Mouse (Mus musculus) adrenal gland, adult 2 months (tissue): ENCODE measurements around the gene Tex12. TPM values are rescaled to one million over a fixed set of nuclear protein-coding genes. Genes with fewer than 3 reads are reported as not detected.
A peak's percentile ranks its signal among the peaks of the same experiment; 100 is the strongest.

ENCODE experiments used
- DNase-seq: peaks from one replicate; pipeline ENCODE4 v3.0.0; 2021
- polyA plus RNA-seq: library from polyadenylated mRNA; depleted of rRNA; stranded (reverse); fragments of >200 nt; gene quantifications from 2 replicates; pipeline ENCODE4 v1.2.3, GENCODE M21; 2012
- total RNA-seq, 2 experiments: library from RNA; stranded (reverse); gene quantifications; 2 replicates each; pipeline ENCODE4 v1.2.3; 2021

Gene Tex12
- total and polyA plus RNA-seq, 3 experiments = not detected

DNA sequence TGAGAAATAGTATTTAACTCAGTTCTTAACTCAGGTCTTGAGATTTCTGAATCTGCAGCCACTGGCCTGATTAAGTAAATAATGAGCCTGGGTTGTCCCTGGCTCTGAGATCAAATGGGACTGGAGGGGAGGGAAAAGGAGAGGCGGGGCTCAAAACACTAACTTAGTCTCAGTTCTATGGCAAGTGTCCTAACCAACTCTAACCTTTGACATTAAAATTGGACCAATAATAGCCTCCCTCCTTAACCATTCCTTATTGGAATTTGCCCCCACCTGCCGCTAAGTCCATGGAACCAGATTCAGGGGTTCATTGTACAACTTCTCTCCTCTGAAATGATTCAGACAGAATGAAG is 6.1 kb downstream of the Tex12 start, which contains the start of gene Bco2:
Gene Bco2, minus strand, starts transcription at position 88 of the 353 bp plus-strand sequence.
- peak; percentile 45 for DNase-seq

DNA sequence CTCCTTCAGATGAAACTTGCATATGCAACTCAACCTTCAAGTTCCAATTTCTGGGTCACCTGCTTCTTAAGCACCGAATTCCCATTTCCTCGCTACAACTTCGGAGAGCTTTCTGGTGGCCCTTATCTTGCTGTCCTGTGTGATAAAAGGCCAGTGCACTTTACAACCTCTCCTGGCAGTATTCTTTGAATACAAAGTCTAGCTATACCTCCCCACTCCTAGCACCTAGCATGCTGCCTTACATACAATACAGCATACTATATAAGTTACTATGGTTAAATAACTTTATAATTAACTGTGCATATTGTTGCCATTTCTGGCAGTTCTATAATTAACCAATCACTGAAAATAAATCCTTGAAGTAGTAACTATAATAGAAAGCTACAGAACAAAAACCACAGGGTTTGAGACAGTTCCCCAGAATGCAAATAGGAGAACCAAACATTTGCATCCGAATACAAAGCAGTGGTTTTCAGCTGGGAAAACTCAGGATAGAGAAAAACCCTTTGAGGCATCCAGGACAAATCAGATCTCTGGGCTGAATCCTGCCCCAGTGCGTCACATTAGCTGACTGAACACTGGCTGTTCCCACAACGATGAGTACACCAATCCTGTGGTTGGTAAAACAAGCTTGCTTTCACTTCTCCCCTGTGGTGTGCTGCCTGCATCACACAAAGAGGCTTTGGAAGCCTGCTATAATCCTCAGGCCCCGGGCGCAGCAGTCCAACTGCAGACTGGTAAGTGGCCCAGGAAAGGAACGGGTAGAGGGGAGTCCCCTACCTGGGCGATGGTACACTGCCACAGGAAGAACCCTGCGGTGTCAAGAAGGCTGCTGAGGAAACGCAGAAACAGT is 6.7 kb downstream of the Tex12 start, which contains the start of gene Il18:
Gene Il18, plus strand, starts transcription at position 587 of the 853 bp plus-strand sequence.
- DNase-seq = peak; percentile 51

DNA sequence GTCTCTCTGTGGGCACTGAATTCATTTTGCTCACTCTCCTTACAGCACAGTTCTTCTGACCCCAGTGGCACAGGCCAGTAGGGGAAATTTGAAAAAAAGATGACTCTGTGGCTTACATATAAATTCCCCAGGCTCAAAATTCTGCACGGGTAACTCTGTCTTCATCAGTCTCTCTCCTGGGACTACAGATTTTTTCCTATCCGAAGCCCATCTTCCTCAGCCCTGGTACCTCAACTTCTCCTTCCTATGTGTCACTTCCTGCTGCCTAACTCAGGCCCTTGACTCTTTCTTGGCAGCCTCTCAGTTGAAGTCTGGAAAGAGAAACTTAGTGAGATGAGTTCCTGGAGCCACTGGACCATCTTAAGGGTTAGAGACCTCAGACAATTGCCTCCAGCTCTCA is 7.6 kb downstream of the Tex12 start:
- DNase-seq = no peak

DNA sequence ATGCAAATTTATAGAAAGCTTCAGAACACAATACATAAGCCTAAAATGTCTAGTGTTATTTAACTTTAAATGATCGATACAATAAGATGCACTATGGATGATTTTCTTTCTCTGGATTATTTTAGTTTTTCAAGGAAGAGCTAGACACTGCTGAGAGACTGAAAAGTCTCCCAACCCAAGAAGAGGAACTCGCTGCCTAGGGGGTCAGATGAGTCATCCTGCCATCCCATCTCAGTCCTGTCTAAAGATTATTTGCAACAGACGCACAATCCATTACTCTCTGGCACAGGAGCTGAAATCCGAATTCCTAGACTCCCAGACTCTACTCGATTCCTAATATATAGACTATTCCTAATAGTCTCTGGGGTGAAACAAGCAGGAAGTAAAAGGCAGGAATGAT is 8.9 kb downstream of the Tex12 start:
- no peak for DNase-seq

DNA sequence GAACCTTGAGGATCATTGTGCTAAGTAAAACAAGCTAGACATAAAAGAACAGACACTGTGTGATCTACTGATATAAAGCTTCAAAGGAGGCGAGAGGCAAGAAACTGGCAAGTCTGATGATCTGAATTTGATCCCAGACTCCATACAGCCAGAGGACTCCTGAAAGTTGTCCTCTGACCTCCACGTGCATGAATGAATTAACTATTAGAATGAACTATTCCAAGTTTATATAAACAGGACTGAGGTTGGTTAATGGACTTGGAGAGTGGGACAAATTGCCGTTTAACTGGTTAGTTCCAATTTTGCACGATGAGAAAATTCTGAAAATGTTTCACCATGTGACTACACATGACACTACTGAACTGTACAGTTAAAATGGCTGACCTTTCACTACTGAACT is 12.2 kb downstream of the Tex12 start:
- no peak for DNase-seq

DNA sequence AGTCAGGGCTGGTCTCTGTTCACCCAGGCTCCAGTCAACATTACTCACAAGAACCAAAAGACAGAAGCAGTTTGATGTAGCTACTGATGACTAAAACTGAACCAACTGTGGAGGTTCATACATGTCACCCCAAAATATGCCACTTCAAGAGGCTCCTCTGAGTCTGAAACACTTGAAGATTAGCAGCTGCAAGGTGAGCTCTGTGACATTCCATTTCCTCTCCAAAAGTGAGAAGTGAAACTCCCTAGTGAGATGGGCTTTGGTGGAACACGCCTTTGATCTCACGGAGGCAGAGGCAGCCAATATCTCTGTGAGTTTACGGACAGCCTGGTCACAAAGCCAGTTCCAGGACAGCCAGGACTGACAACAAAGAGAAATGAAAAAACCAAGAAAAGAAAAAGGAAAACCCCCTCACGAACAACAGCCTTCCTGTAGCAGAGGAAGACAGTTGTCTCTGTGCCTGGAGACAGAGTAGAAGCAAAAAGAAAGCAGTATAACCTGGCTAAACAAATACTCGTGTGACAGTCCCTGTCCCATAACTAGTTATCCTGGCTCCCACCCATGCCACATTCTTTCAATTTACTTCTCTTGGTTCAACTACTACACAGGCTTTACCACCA is 13.2 kb downstream of the Tex12 start:
- no peak for DNase-seq

DNA sequence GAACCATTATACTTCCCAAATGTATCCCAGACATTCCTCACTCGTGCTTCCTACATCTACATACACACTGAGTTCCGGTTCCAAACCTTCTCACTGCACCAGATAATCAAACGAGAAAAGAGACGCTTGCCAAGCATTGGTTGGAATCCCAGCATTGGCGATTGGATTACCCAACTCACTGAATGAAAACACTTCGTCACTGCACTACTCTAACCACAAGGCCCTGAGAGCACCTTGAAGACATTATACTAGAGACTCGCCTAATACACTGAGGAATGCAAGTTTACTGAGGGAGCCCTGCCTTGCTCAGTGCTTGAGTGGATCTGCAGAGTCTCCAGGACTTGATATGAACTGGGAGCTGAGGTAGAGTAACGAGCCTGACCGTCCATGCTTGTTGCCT is 18.7 kb downstream of the Tex12 start:
- DNase-seq = no peak

DNA sequence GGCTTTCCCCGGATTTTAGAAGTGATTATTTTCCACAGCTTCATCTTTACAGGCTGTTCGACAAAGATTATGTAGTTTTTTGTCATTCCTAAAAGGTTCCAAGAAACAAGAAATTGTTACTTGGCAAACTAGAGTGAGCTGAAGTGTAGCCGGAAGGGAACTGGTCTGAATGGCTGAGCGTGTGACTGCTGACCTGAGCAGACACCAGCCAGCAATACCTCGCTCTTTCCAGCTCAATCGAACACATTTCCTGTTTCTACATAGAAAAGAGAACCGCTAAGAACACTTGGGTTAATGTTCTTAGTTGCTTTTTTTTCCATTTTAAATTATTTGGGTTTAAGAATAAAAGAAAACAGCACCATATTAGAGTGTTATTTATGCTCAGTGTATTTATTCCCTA is 21.0 kb downstream of the Tex12 start:
- no peak for DNase-seq

DNA sequence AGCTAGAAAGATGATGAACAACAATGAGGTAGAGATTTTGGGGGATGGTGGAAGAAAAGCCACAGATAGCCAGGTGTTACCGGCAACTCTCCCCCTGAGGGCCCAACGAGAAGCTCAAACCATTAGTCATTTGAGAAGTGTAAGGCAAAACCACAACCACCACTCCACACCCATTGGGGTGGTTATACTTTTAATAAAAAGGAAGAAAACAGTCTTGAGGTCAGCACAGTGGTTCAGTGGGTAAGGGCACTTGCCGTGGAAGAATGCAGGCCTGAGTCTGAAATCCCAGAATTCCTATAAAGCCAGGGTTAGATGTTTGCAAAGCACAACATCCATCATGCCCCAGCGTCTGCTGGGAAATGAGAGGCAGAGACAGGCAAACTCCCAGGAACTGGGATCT is 23.8 kb downstream of the Tex12 start:
- no peak for DNase-seq

DNA sequence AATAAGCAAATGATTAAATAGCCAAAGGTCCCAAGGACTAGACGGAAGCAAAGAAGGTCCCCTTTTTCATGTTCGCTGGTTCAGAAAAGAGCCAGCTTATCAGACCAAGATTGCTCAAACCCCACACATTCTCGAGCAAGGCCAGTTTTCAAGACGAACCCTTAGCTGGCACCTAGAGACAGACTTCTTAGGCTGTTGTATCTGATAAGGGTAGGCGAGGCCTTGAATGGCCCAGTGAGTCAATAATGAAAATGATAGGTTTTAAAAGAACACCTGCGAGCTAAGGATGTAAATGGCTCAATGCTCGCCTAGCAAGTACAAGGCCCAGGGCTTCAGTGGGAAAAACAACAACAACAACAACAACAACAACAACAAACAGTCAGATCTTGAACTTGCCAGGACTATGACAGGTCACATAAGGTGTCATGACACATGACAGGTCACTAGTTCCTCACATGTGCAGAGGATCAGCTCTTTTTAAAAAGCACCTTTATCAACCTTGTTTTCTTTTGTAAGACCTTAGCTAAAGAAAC is 24.5 kb downstream of the Tex12 start:
- no peak for DNase-seq

DNA sequence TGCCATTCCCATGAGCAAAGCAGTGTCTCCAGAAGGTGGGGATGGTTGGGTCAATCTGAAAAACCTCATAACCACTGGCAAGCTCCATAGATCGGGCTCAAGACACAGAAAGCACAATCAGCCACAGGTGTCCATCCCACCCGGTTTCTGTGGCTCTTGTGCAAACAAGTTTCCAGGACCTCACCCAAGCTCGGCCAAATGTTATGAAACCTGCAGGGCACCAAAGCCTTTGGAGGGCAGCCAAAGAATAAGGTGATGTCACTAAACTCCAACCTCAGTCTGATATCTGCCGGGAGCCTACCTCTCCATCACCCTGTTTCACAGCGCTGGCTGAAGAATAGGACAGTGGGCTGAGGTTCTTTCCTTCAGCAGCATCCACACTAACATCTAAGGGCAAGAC is 25.2 kb downstream of the Tex12 start:
- no peak for DNase-seq

DNA sequence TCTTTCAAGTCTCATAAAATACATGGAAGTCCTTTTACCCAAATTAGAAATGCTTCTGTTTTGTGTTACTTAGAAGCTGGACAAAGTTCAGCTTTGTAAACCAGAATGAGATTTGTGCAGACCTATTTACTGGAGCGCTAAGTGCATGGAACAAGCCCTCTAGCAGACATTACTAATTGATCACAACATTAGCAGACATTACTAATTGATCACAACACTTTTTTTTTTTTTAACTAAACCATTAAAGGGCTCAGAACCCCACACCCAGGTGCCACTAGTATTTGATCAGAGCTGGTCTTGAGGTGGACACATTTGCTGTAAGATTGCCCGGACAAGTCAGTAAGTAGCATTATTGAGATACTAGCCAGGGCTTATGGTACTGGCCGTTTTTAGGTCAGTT is 27.3 kb downstream of the Tex12 start:
- DNase-seq = no peak

DNA sequence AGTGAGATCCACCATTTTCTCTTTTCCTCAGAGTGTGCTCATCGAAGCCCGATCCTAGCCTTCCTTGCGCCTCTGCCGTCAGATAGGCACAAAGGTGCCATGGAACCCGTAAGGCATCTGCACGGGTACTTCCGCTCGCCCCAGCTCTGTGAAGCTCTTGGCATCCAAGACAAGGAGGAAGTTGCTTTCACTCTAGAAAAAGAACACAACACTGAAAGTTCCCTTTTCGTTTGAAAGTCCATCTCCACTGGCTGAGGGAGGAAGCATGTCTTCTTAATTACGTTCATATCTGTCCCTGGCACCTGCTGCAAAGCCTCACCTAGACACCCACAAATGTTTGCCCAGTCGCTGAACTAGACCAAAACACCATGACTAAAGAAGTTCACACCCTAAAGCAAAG is 27.8 kb downstream of the Tex12 start:
- DNase-seq = no peak

DNA sequence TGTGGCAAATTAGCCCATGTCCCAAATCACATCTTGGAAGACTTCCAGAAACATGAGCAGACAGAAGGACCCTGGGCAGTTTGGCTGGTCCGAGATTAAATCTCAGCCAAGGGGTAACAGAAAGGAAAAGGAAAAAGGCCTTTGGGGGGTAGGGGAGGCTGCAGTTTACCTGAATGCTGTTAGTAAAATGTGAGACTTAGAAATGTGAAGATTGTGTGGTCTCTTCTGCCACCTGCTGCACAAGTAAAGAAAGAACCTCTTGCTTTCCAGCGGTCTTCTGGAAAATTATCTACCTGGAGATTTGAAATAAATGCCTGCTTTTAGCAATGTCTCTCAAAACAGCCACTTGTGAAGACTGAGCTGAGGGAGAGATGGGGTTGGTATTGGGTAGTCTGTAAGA is 30.2 kb downstream of the Tex12 start:
- DNase-seq = no peak

DNA sequence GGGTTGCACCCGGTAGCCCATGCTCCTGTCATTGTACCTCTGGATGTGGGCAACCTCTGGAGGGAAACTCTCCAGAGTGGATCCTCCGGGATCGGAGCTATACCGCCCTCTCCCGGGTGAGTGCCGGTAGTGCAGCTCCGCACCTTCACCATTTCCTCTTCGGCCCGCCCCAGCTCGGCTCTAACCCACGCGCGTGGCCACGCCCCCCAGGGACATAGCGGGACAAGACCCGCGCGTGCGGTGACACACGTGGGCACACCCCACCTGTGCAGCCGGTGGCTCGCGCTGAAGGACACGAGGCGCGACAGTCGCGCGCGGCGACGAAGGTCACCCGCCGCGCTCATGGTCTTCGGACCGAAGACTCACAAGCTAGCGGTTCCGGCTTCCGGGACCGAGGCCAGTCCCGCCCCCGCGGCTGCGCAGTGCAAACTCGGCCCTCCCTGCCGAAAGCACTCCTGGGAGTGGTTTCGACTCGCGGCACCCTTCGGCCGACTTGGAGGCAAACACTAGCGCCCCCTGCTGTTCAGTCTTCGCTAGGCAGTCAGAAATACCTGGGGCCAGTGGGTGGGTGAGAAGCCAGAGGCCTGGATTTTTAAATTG is 32.7 kb downstream of the Tex12 start, which contains the start of gene Pts:
Gene Pts, minus strand, starts transcription at position 432 of the 600 bp plus-strand sequence.
- DNase-seq = peak; percentile 98

DNA sequence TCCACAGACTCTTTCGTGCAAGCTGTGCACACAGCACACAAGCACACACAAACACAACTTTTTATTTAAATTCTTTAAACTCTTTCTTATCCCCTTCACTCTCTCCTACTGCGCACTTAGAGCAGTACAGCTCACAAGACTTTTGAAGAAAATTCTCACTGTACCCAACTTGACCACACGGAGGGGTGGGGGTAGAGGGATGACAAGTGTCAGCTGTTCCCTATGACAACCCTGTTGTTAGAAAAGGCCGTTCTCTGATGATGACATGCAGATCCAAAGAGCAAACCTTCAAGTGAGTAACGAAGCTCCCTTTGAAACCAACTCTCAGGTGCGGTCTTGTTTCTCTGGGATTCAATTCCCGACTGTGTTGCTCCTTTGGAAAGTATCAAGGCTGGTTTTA is 33.3 kb downstream of the Tex12 start:
- no peak for DNase-seq

DNA sequence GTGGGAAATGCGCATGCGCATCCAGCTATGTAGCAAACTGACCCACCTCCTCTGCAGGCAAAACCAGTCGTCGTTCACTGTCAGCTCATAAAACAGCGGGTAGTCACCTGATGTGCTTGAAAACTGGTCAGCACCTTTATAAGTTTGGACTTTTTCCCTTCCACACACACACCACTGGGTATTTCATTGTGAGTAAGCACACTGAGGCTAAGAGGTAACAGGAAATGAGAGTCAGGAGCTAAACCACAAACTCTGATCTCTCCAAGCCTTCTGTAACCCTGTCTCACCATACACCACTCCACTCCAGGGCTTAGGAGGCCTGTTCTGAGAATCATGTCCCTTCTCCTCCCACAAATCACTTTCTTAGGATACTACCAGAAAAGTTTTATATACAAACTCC is 35.5 kb downstream of the Tex12 start:
- no peak for DNase-seq

DNA sequence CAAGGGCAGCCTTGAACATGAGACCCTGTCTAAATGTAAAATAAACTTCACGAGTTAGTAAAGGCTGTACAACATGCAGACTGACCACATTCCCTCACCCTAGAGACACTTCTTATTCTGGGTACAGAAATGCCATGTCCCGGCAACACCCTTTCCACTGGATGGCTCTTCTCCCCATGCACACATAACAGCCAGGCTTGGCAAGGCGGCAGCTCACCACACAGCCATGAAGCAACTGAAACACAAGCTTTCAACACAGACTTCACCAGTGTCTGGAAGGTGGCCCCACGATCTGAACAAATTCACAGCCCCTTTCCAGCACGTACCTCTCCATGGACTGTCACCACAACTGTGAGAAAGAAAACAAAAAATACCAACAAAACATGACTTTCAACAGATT is 36.2 kb downstream of the Tex12 start:
- peak; percentile 43 for DNase-seq

DNA sequence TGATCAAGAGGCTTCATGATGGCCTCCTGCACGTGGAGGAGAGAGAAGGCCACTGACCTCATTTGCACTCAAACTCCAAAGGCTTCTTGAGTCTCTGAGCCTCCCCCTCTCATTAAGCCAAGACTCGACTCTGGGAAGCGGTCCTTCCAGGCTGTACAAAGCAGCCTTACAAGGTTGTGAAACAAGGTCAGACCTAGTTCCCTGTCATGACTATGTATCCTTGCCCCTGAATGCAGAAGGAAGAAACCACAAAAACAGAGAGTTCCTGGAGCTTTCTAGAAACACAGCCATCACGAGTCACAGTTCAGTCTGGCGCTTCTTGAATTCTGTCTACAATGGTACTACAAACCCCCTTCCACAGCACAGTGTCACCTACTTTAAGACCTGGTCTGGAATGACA is 38.6 kb downstream of the Tex12 start:
- DNase-seq = no peak

DNA sequence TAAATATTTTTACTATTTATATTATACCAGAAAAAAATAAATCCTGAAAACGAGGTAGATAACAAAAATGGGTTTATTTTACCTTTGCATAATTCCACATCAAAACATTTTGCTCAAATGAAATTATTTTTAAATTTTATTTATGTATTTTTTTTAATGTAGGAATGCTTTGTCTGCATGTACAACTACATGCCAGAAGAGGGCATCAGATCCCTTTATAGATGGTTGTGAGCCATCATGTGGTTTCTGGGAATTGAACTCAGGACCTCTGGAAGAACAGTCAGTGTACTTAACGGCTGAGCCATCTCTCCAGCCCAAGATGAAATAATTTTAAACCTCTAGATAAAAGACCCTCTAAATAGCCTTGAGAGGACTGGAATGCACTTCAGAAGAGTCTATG is 39.6 kb downstream of the Tex12 start:
- DNase-seq = no peak

DNA sequence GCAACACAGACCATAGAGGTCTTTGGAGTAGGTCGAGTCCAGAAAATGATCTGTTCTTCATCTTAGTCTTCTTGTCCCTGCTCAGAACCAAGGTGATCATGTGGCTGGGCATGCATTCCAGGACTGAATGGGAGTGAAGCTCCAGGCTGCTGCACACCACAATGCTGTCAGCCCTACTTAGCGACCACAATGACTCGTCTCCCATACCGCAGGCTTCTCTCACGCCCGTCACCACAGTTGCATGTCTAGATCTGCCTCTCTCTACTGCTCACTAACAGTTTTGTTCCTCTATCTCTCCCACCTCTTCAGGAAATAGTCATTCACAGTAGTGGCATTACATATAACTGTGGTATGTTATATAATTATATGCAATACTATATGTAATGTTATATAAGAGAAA is 40.4 kb downstream of the Tex12 start:
- DNase-seq = no peak

DNA sequence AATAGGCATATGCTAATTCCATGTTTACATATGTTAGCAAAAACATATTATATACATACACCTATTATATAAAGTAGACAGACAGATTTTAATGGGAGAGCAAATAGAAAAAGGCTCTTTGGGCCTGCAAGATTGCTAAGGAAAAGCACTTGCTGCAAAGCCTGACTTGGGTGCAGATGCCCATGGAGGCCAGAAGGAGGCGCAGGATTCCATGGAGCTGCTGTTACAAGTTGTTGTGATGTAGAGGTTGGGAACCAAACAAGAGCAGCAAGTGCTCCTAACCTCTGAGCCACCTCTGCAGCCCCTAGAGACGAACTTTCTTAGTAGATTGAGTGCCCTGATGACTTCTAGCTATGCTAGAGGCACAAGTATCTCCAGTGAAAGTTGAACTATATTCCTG is 42.3 kb downstream of the Tex12 start:
- no peak for DNase-seq

DNA sequence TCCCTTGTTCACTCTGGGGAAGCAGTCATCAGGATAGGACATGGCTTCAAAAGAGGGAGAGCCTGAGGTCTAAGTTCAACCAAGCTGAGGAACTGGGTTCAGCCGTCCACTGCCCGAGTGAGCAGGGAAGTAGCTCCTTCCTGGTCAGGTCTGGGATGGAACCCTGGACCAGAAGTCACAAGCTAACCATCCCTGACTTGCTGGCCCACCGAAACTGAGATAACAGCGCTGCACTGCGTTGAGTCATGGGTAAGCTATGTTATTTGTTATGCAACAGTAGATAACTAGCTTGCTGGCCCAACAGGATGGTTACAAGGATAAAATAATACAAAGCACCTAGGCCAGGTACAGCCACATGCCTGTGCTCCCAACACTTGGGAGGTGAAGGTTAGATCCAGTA is 45.7 kb downstream of the Tex12 start:
- no peak for DNase-seq
